Mouse (Mus musculus) kidney, adult 2 months (tissue): Measurements from ENCODE around the gene Slc38a7. TPM values are rescaled to one million over a fixed set of nuclear protein-coding genes. Genes with fewer than 3 reads are reported as not detected.

Experiments
- DNase-seq: peaks from one replicate; pipeline ENCODE4 v3.0.0; 2021
- H3K27ac ChIP-seq: fragments of 200-500 bp; 2 replicates; pipeline ENCODE4 v1.5.1; 2012; ENCODE audit warnings: low read depth, low read length, control low read depth, inconsistent platforms; ENCODE audit not compliant: insufficient read depth
- H3K27me3 ChIP-seq: fragments of 200-500 bp; replicated peaks from 2 replicates; pipeline ENCODE4 v1.6.1; 2012; ENCODE audit warnings: mild to moderate bottlenecking, moderate library complexity, low read length, inconsistent platforms; ENCODE audit not compliant: control insufficient read depth, insufficient read depth
- H3K36me3 ChIP-seq: fragments of 200-500 bp; 2 replicates; pipeline ENCODE4 v1.6.1; 2012; ENCODE audit warnings: mild to moderate bottlenecking, moderate library complexity, low read length, inconsistent platforms; ENCODE audit not compliant: control insufficient read depth, insufficient read depth
- H3K4me1 ChIP-seq: fragments of 200-500 bp; 2 replicates; pipeline ENCODE4 v1.6.1; 2011; ENCODE audit warnings: low read length; ENCODE audit not compliant: control insufficient read depth, insufficient read depth
- H3K4me3 ChIP-seq: fragments of 200-500 bp; 2 replicates; pipeline ENCODE4 v1.5.1; 2011; ENCODE audit warnings: mild to moderate bottlenecking, low read depth, low read length, control low read depth; ENCODE audit not compliant: insufficient read depth
- CTCF ChIP-seq: fragments of 200-500 bp; conservative IDR thresholded peaks from 2 replicates; pipeline ENCODE4 v1.5.1; 2011; ENCODE audit warnings: low read depth, mild to moderate bottlenecking, control low read depth, low read length, moderate library complexity, mixed read lengths; ENCODE audit not compliant: insufficient read depth, insufficient read length
- POLR2A ChIP-seq: fragments of 200-500 bp; IDR thresholded peaks from one replicate; pipeline ENCODE4 v1.6.1; 2011; ENCODE audit warnings: low read depth, low read length, control low read depth
- WGBS: fragments of 180-500 bp; shearing (Covaris S2); methylation state at CpG from one replicate; pipeline ENCODE4 v1.1.7; 2018; 5-methylcytosine and 5-hydroxymethylcytosine counted together
- polyA plus RNA-seq: library from polyadenylated mRNA; depleted of rRNA; stranded (reverse); fragments of >200 nt; gene quantifications from 2 replicates; pipeline ENCODE4 v1.2.3, GENCODE M21; 2012

Gene Slc38a7
- polyA plus RNA-seq, 1 experiment = 22.3 TPM

- no peak for DNase-seq
- H3K27me3 ChIP-seq = no peaks in the 10 kb centered on the region
- TF ChIP-seq CTCF (no peak), POLR2A (no peak)
- no peaks in the 10 kb centered on the region for H3K4me1 ChIP-seq
- H3K36me3 ChIP-seq = no peaks in the 10 kb centered on the region
- H3K27ac ChIP-seq = no peak overlapping the region
- WGBS = 73% methylated on average over 1 of the region's 1 CpGs
- no peak overlapping the region for H3K4me3 ChIP-seq
These were observed 35.1 kb downstream of the Slc38a7 start for GRCm38 (mm10) chr8:95818211-95818610.

- no peak overlapping the region for H3K27ac ChIP-seq
- no peaks in the 10 kb centered on the region for H3K4me1 ChIP-seq
- H3K4me3 ChIP-seq = no peak overlapping the region
- no peak for TF ChIP-seq POLR2A
- no peak for TF ChIP-seq CTCF
- DNase-seq = no peak
- WGBS = 78% methylated on average over 3 of the region's 3 CpGs
- H3K27me3 ChIP-seq = no peaks in the 10 kb centered on the region
- H3K36me3 ChIP-seq = no peaks in the 10 kb centered on the region
These were observed 35.7 kb downstream of the Slc38a7 start for GRCm38 (mm10) chr8:95817597-95817996.

GRCm38 (mm10) chr8:95816044-95816708 lies 37.2 kb downstream of the Slc38a7 start:
- H3K36me3 ChIP-seq = no peaks in the 10 kb centered on the region
- DNase-seq = no peak
- H3K4me1 ChIP-seq = no peaks in the 10 kb centered on the region
- H3K4me3 ChIP-seq = no peak overlapping the region
- H3K27ac ChIP-seq = no peak overlapping the region
- WGBS = 58% methylated on average over 6 of the region's 6 CpGs
- no peak for TF ChIP-seq POLR2A
- TF ChIP-seq CTCF = no peak
- no peaks in the 10 kb centered on the region for H3K27me3 ChIP-seq

GRCm38 (mm10) chr8:95810184-95810591 lies 43.2 kb downstream of the Slc38a7 start:
- TF ChIP-seq POLR2A (no peak), CTCF (no peak)
- Histone ChIP-seq H3K36me3 (no peaks in the 10 kb centered on the region), H3K4me3 (no peak overlapping the region), H3K4me1 (peaks cover 9% of the 10 kb centered on the region), H3K27me3 (no peaks in the 10 kb centered on the region), H3K27ac (no peak overlapping the region)
- WGBS = 63% methylated on average over 3 of the region's 3 CpGs
- no peak for DNase-seq

- no peaks in the 10 kb centered on the region for H3K36me3 ChIP-seq
- peaks cover 13% of the 10 kb centered on the region for H3K4me1 ChIP-seq
- no peak for TF ChIP-seq POLR2A
- TF ChIP-seq CTCF = no peak
- no peak for DNase-seq
- H3K27ac ChIP-seq = no peak overlapping the region
- 75% methylated on average over 5 of the region's 5 CpGs for WGBS
- H3K4me3 ChIP-seq = no peak overlapping the region
- no peaks in the 10 kb centered on the region for H3K27me3 ChIP-seq
These were observed 44.2 kb downstream of the Slc38a7 start for GRCm38 (mm10) chr8:95809116-95809515.

GRCm38 (mm10) chr8:95808631-95809030 lies 44.7 kb downstream of the Slc38a7 start:
- Histone ChIP-seq H3K4me3 (no peak overlapping the region), H3K36me3 (no peaks in the 10 kb centered on the region), H3K27me3 (no peaks in the 10 kb centered on the region), H3K27ac (no peak overlapping the region), H3K4me1 (peaks cover 13% of the 10 kb centered on the region)
- TF ChIP-seq POLR2A (no peak), CTCF (no peak)
- 87% methylated on average over 4 of the region's 4 CpGs for WGBS
- DNase-seq = no peak

- 0% methylated on average over 20 of the region's 20 CpGs for WGBS
These were observed 45.5 kb downstream of the Slc38a7 start for GRCm38 (mm10) chr8:95807861-95808260.

More at GRCm38 (mm10) chr8:95807861-95808260, 45.5 kb downstream of the Slc38a7 start:
- H3K4me1 ChIP-seq = peaks cover 13% of the 10 kb centered on the region
- no peaks in the 10 kb centered on the region for H3K27me3 ChIP-seq
- peak; percentile 97 for DNase-seq
- TF ChIP-seq CTCF = no peak
- peak; percentile 58 for TF ChIP-seq POLR2A
- H3K27ac ChIP-seq = peak overlapping the region; percentile 92
- peak overlapping the region; percentile 95 for H3K4me3 ChIP-seq
- no peaks in the 10 kb centered on the region for H3K36me3 ChIP-seq
